Mouse (Mus musculus): Measurements from ENCODE around the gene Inpp1.

DNA sequence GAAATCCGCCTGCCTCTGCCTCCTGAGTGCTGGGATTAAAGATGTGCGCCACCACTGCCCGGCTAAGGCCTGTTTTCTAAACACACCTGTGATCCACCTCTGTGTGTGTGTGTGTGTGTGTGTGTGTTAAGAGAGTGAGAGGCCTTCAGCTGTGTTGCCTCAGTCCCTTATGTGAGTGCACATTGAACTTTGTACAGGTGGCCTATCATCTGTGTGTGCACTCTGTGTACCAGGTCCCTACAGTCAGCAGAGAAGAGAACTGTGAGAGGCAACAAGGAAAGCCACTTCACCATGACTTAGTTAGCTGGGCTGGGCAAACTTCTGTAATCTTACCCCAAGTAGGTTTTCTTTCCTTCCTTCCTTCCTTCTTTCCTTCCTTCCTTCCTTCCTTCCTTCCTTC is 21.6 kb upstream of the Inpp1 start:
- TF ChIP-seq CTCF (IDR thresholded peaks at IDR 0.05; ENCODE audit: low read depth) (no peak), EP300 (optimal IDR thresholded peaks at IDR 0.05) (no peak)

Data from stomach, postnatal 0 days (tissue).